Mouse (Mus musculus): ENCODE data around the gene Clmn.
"Not testable (repeated sequence)": the region's sequence is repeated elsewhere in the genome, so short reads cannot be mapped to it uniquely, and the experiment has no call there.

Gene Clmn

GRCm38 (mm10) chr12:104737666-104738065, 127.2 kb downstream of the Clmn start:
- TF ChIP-seq NANOG (IDR thresholded peaks at IDR 0.05; ENCODE audit: borderline replicate concordance, low read length) (no peak), POU5F1 (IDR thresholded peaks at IDR 0.05; ENCODE audit: borderline replicate concordance, low read length) (no peak), CTCF (conservative IDR thresholded peaks at IDR 0.05; ENCODE audit: low read length) (no peak)

GRCm38 (mm10) chr12:104735993-104736395, 128.9 kb downstream of the Clmn start:
- H3K36me3 ChIP-seq (ENCODE audit: insufficient read depth, low read length): peaks cover 55% of the 10 kb centered on the region
- peaks cover 4% of the 10 kb centered on the region; the same call in 1 of the 2 replicates for H3K4me1 ChIP-seq (replicated peaks; ENCODE audit: low read depth, low read length)
- H3K4me3 ChIP-seq (replicated peaks; ENCODE audit: low read length): no peak overlapping the region
- H3K9me3 ChIP-seq (ENCODE audit: low read length): no peaks in the 10 kb centered on the region
- H3K27me3 ChIP-seq (ENCODE audit: insufficient read depth, low read length): no peaks in the 10 kb centered on the region
- TF ChIP-seq POU5F1 (IDR thresholded peaks at IDR 0.05; ENCODE audit: borderline replicate concordance, low read length) (no peak), NANOG (IDR thresholded peaks at IDR 0.05; ENCODE audit: borderline replicate concordance, low read length) (no peak), CTCF (conservative IDR thresholded peaks at IDR 0.05; ENCODE audit: low read length) (no peak)

More at GRCm38 (mm10) chr12:104737666-104738065, 127.2 kb downstream of the Clmn start:
- Histone ChIP-seq H3K36me3 (ENCODE audit: insufficient read depth, low read length) (peaks cover 42% of the 10 kb centered on the region), H3K9me3 (ENCODE audit: low read length) (no peaks in the 10 kb centered on the region), H3K4me3 (replicated peaks; ENCODE audit: low read length) (no peak overlapping the region), H3K27me3 (ENCODE audit: insufficient read depth, low read length) (no peaks in the 10 kb centered on the region), H3K4me1 (replicated peaks; ENCODE audit: low read depth, low read length) (peaks cover 8% of the 10 kb centered on the region)

- Histone ChIP-seq H3K4me1 (replicated peaks; ENCODE audit: low read depth, low read length) (peaks cover 3% of the 10 kb centered on the region), H3K9me3 (ENCODE audit: low read length) (no peaks in the 10 kb centered on the region), H3K36me3 (ENCODE audit: insufficient read depth, low read length) (peaks cover 76% of the 10 kb centered on the region), H3K4me3 (replicated peaks; ENCODE audit: low read length) (no peak overlapping the region), H3K27me3 (ENCODE audit: insufficient read depth, low read length) (no peaks in the 10 kb centered on the region)
- TF ChIP-seq NANOG (IDR thresholded peaks at IDR 0.05; ENCODE audit: borderline replicate concordance, low read length) (no peak), CTCF (conservative IDR thresholded peaks at IDR 0.05; ENCODE audit: low read length) (no peak), POU5F1 (IDR thresholded peaks at IDR 0.05; ENCODE audit: borderline replicate concordance, low read length) (no peak)
These were observed 131.7 kb downstream of the Clmn start for GRCm38 (mm10) chr12:104733165-104733564.

- no peaks in the 10 kb centered on the region for H3K9me3 ChIP-seq (ENCODE audit: low read length)
- no peak for TF ChIP-seq NANOG (IDR thresholded peaks at IDR 0.05; ENCODE audit: borderline replicate concordance, low read length)
- TF ChIP-seq CTCF (conservative IDR thresholded peaks at IDR 0.05; ENCODE audit: low read length): no peak
- TF ChIP-seq POU5F1 (IDR thresholded peaks at IDR 0.05; ENCODE audit: borderline replicate concordance, low read length): no peak
- peaks cover 78% of the 10 kb centered on the region for H3K36me3 ChIP-seq (ENCODE audit: insufficient read depth, low read length)
- H3K4me3 ChIP-seq (replicated peaks; ENCODE audit: low read length): no peak overlapping the region
- H3K27me3 ChIP-seq (ENCODE audit: insufficient read depth, low read length): no peaks in the 10 kb centered on the region
- peaks cover 17% of the 10 kb centered on the region for H3K4me1 ChIP-seq (replicated peaks; ENCODE audit: low read depth, low read length)
These were observed 133.1 kb downstream of the Clmn start for GRCm38 (mm10) chr12:104731782-104732181.

GRCm38 (mm10) chr12:104726436-104726835, 138.4 kb downstream of the Clmn start:
- not testable (repeated sequence) for H3K27me3 ChIP-seq (ENCODE audit: insufficient read depth, low read length); H3K4me3 ChIP-seq (replicated peaks; ENCODE audit: low read length); H3K9me3 ChIP-seq (ENCODE audit: low read length)
- TF ChIP-seq NANOG (IDR thresholded peaks at IDR 0.05; ENCODE audit: borderline replicate concordance, low read length): peak; percentile 72; the same call in 1 of the 2 replicates
- Histone ChIP-seq H3K36me3 (ENCODE audit: insufficient read depth, low read length) (peaks cover 90% of the 10 kb centered on the region), H3K4me1 (replicated peaks; ENCODE audit: low read depth, low read length) (peaks cover 28% of the 10 kb centered on the region)

GRCm38 (mm10) chr12:104722056-104722455, 142.8 kb downstream of the Clmn start:
- Histone ChIP-seq H3K27me3 (ENCODE audit: insufficient read depth, low read length) (no peaks in the 10 kb centered on the region), H3K36me3 (ENCODE audit: insufficient read depth, low read length) (peaks cover 84% of the 10 kb centered on the region), H3K4me3 (replicated peaks; ENCODE audit: low read length) (no peak overlapping the region), H3K4me1 (replicated peaks; ENCODE audit: low read depth, low read length) (peaks cover 36% of the 10 kb centered on the region), H3K9me3 (ENCODE audit: low read length) (no peaks in the 10 kb centered on the region)
- TF ChIP-seq POU5F1 (IDR thresholded peaks at IDR 0.05; ENCODE audit: borderline replicate concordance, low read length) (no peak), NANOG (IDR thresholded peaks at IDR 0.05; ENCODE audit: borderline replicate concordance, low read length) (no peak), CTCF (conservative IDR thresholded peaks at IDR 0.05; ENCODE audit: low read length) (no peak)

- H3K4me1 ChIP-seq (replicated peaks; ENCODE audit: low read depth, low read length): peaks cover 27% of the 10 kb centered on the region
- no peak overlapping the region for H3K4me3 ChIP-seq (replicated peaks; ENCODE audit: low read length)
- H3K36me3 ChIP-seq (ENCODE audit: insufficient read depth, low read length): peaks cover 85% of the 10 kb centered on the region
- TF ChIP-seq POU5F1 (IDR thresholded peaks at IDR 0.05; ENCODE audit: borderline replicate concordance, low read length) (no peak), NANOG (IDR thresholded peaks at IDR 0.05; ENCODE audit: borderline replicate concordance, low read length) (no peak), CTCF (conservative IDR thresholded peaks at IDR 0.05; ENCODE audit: low read length) (no peak)
- H3K9me3 ChIP-seq (ENCODE audit: low read length): no peaks in the 10 kb centered on the region
- no peaks in the 10 kb centered on the region for H3K27me3 ChIP-seq (ENCODE audit: insufficient read depth, low read length)
These were observed 143.9 kb downstream of the Clmn start for GRCm38 (mm10) chr12:104721011-104721410.

- Histone ChIP-seq H3K27me3 (ENCODE audit: insufficient read depth, low read length) (no peaks in the 10 kb centered on the region), H3K9me3 (ENCODE audit: low read length) (no peaks in the 10 kb centered on the region), H3K4me3 (replicated peaks; ENCODE audit: low read length) (no peak overlapping the region), H3K4me1 (replicated peaks; ENCODE audit: low read depth, low read length) (peaks cover 24% of the 10 kb centered on the region), H3K36me3 (ENCODE audit: insufficient read depth, low read length) (peaks cover 84% of the 10 kb centered on the region)
- TF ChIP-seq POU5F1 (IDR thresholded peaks at IDR 0.05; ENCODE audit: borderline replicate concordance, low read length) (no peak), NANOG (IDR thresholded peaks at IDR 0.05; ENCODE audit: borderline replicate concordance, low read length) (no peak), CTCF (conservative IDR thresholded peaks at IDR 0.05; ENCODE audit: low read length) (no peak)
These were observed 145.9 kb downstream of the Clmn start for GRCm38 (mm10) chr12:104718956-104719355.

GRCm38 (mm10) chr12:104716409-104716808, 148.5 kb downstream of the Clmn start:
- Histone ChIP-seq H3K4me3 (replicated peaks; ENCODE audit: low read length) (no peak overlapping the region), H3K9me3 (ENCODE audit: low read length) (peaks cover 15% of the 10 kb centered on the region), H3K27me3 (ENCODE audit: insufficient read depth, low read length) (no peaks in the 10 kb centered on the region), H3K4me1 (replicated peaks; ENCODE audit: low read depth, low read length) (peaks cover 24% of the 10 kb centered on the region), H3K36me3 (ENCODE audit: insufficient read depth, low read length) (peaks cover 85% of the 10 kb centered on the region)
- TF ChIP-seq POU5F1 (IDR thresholded peaks at IDR 0.05; ENCODE audit: borderline replicate concordance, low read length) (no peak), CTCF (conservative IDR thresholded peaks at IDR 0.05; ENCODE audit: low read length) (no peak), NANOG (IDR thresholded peaks at IDR 0.05; ENCODE audit: borderline replicate concordance, low read length) (no peak)

Data from E14TG2a.4 (cell line).